Mouse (Mus musculus) lung, adult 2 months (tissue): ENCODE measurements around the gene Svip.

Experiments used
- CTCF ChIP-seq: fragments of 200-500 bp; IDR thresholded peaks from 2 replicates; pipeline ENCODE4 v1.5.1; 2011; ENCODE audit warnings: mild to moderate bottlenecking, low read length, control low read depth; ENCODE audit not compliant: insufficient read depth
- POLR2A ChIP-seq: fragments of 200-500 bp; IDR thresholded peaks from 2 replicates; pipeline ENCODE4 v1.6.1; 2011; ENCODE audit warnings: low read depth, mild to moderate bottlenecking, control low read depth, low read length, borderline replicate concordance; ENCODE audit errors: extremely low read depth

GRCm38 (mm10) chr7:51967581-51967980 lies 38.2 kb downstream of the Svip start:
- no peak for TF ChIP-seq CTCF
- TF ChIP-seq POLR2A = no peak
